Mouse (Mus musculus): ENCODE measurements around the gene Aqp2. TPM values are rescaled to one million over a fixed set of nuclear protein-coding genes. Genes with fewer than 3 reads are reported as not detected.

The Aqp2 gene
- not detected in 2 replicates for polyA plus RNA-seq (2012)

DNA sequence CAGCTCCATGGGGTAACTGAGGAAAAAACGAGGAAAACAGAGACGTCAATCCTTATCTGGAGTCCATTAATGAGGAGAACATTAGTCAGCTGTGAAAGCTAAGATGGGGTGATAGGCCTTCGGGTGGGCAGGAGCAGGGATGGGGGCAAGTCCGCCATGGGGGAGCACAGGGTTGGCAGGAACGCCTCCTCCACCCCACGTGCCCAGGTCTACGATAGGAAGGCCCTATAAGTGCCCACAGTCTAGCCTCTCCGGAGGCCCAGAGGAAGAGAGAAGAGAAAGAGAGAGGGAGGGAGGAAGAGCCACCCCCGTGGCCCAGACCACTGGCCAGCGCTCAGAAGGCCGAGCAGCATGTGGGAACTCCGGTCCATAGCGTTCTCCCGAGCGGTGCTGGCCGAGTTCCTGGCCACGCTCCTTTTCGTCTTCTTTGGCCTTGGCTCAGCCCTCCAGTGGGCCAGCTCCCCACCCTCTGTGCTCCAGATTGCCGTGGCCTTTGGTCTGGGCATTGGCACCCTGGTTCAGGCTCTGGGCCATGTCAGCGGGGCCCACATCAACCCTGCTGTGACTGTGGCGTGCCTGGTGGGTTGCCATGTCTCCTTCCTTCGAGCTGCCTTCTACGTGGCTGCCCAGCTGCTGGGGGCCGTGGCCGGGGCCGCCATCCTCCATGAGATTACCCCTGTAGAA is at the start of gene Aqp2:
TSS of gene Aqp2 (plus strand) at position 254 of the 684 bp plus-strand sequence.
- H3K36me3 ChIP-seq (ENCODE audit: control insufficient read depth), result no peaks in the 10 kb centered on the region

GRCm38 (mm10) chr15:99531146-99531545 is 47.7 kb upstream of the Aqp2 start:
- peaks cover 8% of the 10 kb centered on the region for H3K27me3 ChIP-seq (ENCODE audit: control insufficient read depth)
- no peak for TF ChIP-seq TAL1 (IDR thresholded peaks at IDR 0.05; ENCODE audit: low read length)
- TF ChIP-seq GATA1 (IDR thresholded peaks at IDR 0.05; ENCODE audit: low read length), result no peak
- H3K4me1 ChIP-seq (ENCODE audit: control insufficient read depth), result no peaks in the 10 kb centered on the region
- H3K9me3 ChIP-seq (ENCODE audit: control insufficient read depth, low read length), result no peaks in the 10 kb centered on the region
- no peaks in the 10 kb centered on the region for H3K36me3 ChIP-seq (ENCODE audit: control insufficient read depth)
- no peak overlapping the region for H3K4me3 ChIP-seq (replicated peaks)

More for the DNA sequence above, at the start of gene Aqp2:
- H3K9me3 ChIP-seq (ENCODE audit: control insufficient read depth, low read length), result no peaks in the 10 kb centered on the region
- TF ChIP-seq GATA1 (IDR thresholded peaks at IDR 0.05; ENCODE audit: low read length), result no peak
- no peak for TF ChIP-seq TAL1 (IDR thresholded peaks at IDR 0.05; ENCODE audit: low read length)
- H3K4me1 ChIP-seq (ENCODE audit: control insufficient read depth), result no peaks in the 10 kb centered on the region
- H3K27me3 ChIP-seq (ENCODE audit: control insufficient read depth), result peaks cover 40% of the 10 kb centered on the region
- H3K4me3 ChIP-seq (replicated peaks), result no peak within 1 kb of the TSS

GRCm38 (mm10) chr15:99532023-99532422 is 46.8 kb upstream of the Aqp2 start:
- H3K27me3 ChIP-seq (ENCODE audit: control insufficient read depth), result peaks cover 8% of the 10 kb centered on the region
- TF ChIP-seq TAL1 (IDR thresholded peaks at IDR 0.05; ENCODE audit: low read length) (no peak), GATA1 (IDR thresholded peaks at IDR 0.05; ENCODE audit: low read length) (no peak)
- no peaks in the 10 kb centered on the region for H3K9me3 ChIP-seq (ENCODE audit: control insufficient read depth, low read length)
- no peaks in the 10 kb centered on the region for H3K4me1 ChIP-seq (ENCODE audit: control insufficient read depth)
- no peaks in the 10 kb centered on the region for H3K36me3 ChIP-seq (ENCODE audit: control insufficient read depth)
- no peak overlapping the region for H3K4me3 ChIP-seq (replicated peaks)

DNA sequence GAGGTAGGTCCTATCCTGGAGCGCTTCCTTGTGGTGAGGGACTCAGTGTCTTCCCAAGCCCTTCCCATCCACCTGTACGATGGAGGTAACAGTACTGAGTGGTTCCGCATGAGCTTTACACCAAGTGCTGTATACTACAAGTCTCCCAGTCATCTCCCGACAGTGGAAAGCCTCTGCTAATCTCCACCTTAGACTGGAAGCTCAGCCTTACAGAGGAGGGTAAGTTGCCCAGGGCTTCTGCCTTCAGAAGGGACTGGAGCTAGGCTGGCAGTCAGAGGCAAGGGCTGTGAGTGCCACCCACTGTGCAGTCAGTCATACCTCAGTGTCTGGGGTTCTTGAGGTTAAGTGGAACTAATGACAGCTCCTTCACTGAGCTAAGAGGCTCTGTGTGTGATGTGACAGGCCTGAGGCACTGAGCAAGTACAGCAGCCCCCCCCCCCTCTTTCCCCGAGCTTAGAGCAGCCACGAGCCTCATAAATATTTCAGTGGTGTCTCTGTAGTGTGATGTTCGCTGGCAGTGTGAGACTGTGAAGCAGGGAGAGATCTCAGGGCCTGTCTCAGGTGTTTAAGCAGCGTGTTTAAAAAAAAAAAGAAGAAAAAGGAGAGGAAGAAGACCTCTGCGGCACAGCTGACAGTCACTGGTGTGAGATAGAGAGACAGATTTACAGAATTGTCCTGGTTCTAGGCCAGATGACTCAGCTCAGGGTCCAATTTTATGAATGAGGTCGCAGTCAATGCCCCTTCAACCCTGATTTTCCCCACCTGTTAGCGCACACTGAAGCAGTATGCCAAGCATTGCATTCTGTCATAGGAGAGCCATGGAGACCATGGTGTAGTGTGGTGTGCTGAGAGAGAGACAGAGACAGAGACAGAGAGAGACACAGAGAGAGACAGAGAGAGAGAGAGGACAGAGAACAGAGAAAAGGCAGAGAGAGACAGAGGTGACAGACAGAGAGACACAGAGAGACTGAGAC is 41.7 kb upstream of the Aqp2 start:
- no peaks in the 10 kb centered on the region for H3K4me1 ChIP-seq (ENCODE audit: control insufficient read depth)

GRCm38 (mm10) chr15:99539891-99540290 is 39.0 kb upstream of the Aqp2 start:
- TF ChIP-seq TAL1 (IDR thresholded peaks at IDR 0.05; ENCODE audit: low read length) (no peak), GATA1 (IDR thresholded peaks at IDR 0.05; ENCODE audit: low read length) (no peak)
- H3K27me3 ChIP-seq (ENCODE audit: control insufficient read depth), result no peaks in the 10 kb centered on the region; the same call in 1 of the 2 replicates
- no peaks in the 10 kb centered on the region for H3K4me1 ChIP-seq (ENCODE audit: control insufficient read depth)
- no peaks in the 10 kb centered on the region for H3K9me3 ChIP-seq (ENCODE audit: control insufficient read depth, low read length)
- no peaks in the 10 kb centered on the region for H3K36me3 ChIP-seq (ENCODE audit: control insufficient read depth)
- no peak overlapping the region for H3K4me3 ChIP-seq (replicated peaks)

More for the DNA sequence above, 41.7 kb upstream of the Aqp2 start:
- H3K36me3 ChIP-seq (ENCODE audit: control insufficient read depth), result no peaks in the 10 kb centered on the region
- H3K27me3 ChIP-seq (ENCODE audit: control insufficient read depth), result no peaks in the 10 kb centered on the region
- H3K9me3 ChIP-seq (ENCODE audit: control insufficient read depth, low read length), result no peaks in the 10 kb centered on the region
- H3K4me3 ChIP-seq (replicated peaks), result no peak overlapping the region
- TF ChIP-seq GATA1 (IDR thresholded peaks at IDR 0.05; ENCODE audit: low read length), result no peak
- TF ChIP-seq TAL1 (IDR thresholded peaks at IDR 0.05; ENCODE audit: low read length), result no peak

GRCm38 (mm10) chr15:99544047-99544446 is 34.8 kb upstream of the Aqp2 start:
- no peak overlapping the region for H3K4me3 ChIP-seq (replicated peaks)
- no peaks in the 10 kb centered on the region for H3K4me1 ChIP-seq (ENCODE audit: control insufficient read depth)
- H3K9me3 ChIP-seq (ENCODE audit: control insufficient read depth, low read length), result no peaks in the 10 kb centered on the region
- H3K36me3 ChIP-seq (ENCODE audit: control insufficient read depth), result no peaks in the 10 kb centered on the region
- H3K27me3 ChIP-seq (ENCODE audit: control insufficient read depth), result no peaks in the 10 kb centered on the region; the same call in 1 of the 2 replicates
- TF ChIP-seq TAL1 (IDR thresholded peaks at IDR 0.05; ENCODE audit: low read length), result no peak
- no peak for TF ChIP-seq GATA1 (IDR thresholded peaks at IDR 0.05; ENCODE audit: low read length)

DNA sequence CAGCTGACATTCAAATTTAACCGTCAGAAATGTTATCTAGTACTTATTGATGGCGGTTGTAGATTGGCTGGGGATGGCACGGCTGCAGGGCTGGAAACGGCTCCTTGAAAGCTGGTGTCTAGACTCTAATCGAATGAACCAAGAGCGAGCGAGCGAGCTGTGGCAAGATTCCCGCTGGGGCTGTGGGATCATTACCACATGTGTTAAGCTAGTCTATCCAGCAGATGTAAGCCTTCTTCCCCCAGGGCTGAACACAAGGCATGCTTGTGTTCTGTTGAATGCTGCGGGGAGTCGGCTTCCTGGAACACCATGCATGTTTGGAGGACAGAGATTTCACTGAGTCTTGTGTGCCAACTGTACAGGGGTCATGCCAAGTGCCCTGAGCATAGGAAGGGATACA is 32.3 kb upstream of the Aqp2 start:
- Histone ChIP-seq H3K9me3 (ENCODE audit: control insufficient read depth, low read length) (no peaks in the 10 kb centered on the region), H3K4me1 (ENCODE audit: control insufficient read depth) (no peaks in the 10 kb centered on the region), H3K27me3 (ENCODE audit: control insufficient read depth) (no peaks in the 10 kb centered on the region; the same call in 1 of the 2 replicates), H3K36me3 (ENCODE audit: control insufficient read depth) (no peaks in the 10 kb centered on the region), H3K4me3 (replicated peaks) (no peak overlapping the region)
- TF ChIP-seq TAL1 (IDR thresholded peaks at IDR 0.05; ENCODE audit: low read length) (no peak), GATA1 (IDR thresholded peaks at IDR 0.05; ENCODE audit: low read length) (no peak)

- H3K4me1 ChIP-seq (ENCODE audit: control insufficient read depth), result no peaks in the 10 kb centered on the region
- H3K4me3 ChIP-seq (replicated peaks), result no peak overlapping the region
- no peaks in the 10 kb centered on the region; the same call in 1 of the 2 replicates for H3K27me3 ChIP-seq (ENCODE audit: control insufficient read depth)
- no peaks in the 10 kb centered on the region for H3K36me3 ChIP-seq (ENCODE audit: control insufficient read depth)
- no peaks in the 10 kb centered on the region; the same call in 1 of the 2 replicates for H3K9me3 ChIP-seq (ENCODE audit: control insufficient read depth, low read length)
- TF ChIP-seq GATA1 (IDR thresholded peaks at IDR 0.05; ENCODE audit: low read length) (no peak), TAL1 (IDR thresholded peaks at IDR 0.05; ENCODE audit: low read length) (no peak)
Measured at GRCm38 (mm10) chr15:99547732-99548131, 31.1 kb upstream of the Aqp2 start.

- Histone ChIP-seq H3K4me3 (replicated peaks) (no peak overlapping the region), H3K9me3 (ENCODE audit: control insufficient read depth, low read length) (peaks cover 6% of the 10 kb centered on the region; the same call in 1 of the 2 replicates), H3K36me3 (ENCODE audit: control insufficient read depth) (no peaks in the 10 kb centered on the region), H3K4me1 (ENCODE audit: control insufficient read depth) (no peaks in the 10 kb centered on the region), H3K27me3 (ENCODE audit: control insufficient read depth) (no peaks in the 10 kb centered on the region)
- TF ChIP-seq GATA1 (IDR thresholded peaks at IDR 0.05; ENCODE audit: low read length) (no peak), TAL1 (IDR thresholded peaks at IDR 0.05; ENCODE audit: low read length) (no peak)
Measured at GRCm38 (mm10) chr15:99549901-99550300, 29.0 kb upstream of the Aqp2 start.

Data from erythroblast, embryonic 14.5 days (primary cell).